Mouse (Mus musculus): ENCODE results near the gene Atf7ip. TPM values are rescaled to one million over a fixed set of nuclear protein-coding genes. Genes with fewer than 3 reads are reported as not detected.
"Not testable (repeated sequence)": the region's sequence is repeated elsewhere in the genome, so short reads cannot be mapped to it uniquely, and the experiment has no call there.

Atf7ip gene
- polyA plus RNA-seq (2014; fragmentation: Nextera tagmentation; extraction: Ambion mirVana), result 49.8 and 60.1 TPM in 2 replicates

DNA sequence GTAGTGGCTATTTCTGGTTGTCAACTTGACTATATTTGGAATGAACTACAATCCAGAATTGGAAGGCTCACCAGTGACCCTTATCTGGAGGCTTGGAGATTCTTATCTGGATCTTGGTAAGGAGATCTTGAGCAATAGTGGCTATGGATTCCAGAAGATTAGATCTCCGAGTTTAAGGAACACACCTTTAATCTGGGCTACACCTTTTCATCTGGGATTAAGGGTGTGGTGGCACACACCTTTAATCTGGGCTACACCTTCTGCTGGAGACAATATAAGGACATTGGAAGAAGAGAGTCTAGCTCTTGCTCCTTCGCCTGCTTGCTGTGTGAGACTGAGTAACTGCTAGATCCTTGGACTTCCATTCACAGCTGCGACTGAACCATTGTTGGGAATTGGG, at the start of gene Atf7ip:
Gene Atf7ip, plus strand, starts transcription at position 301 of the 400 bp plus-strand sequence.
- H3K27ac ChIP-seq (replicated peaks; ENCODE audit: low read depth, low read length); H3K36me3 ChIP-seq (ENCODE audit: control insufficient read depth, insufficient read depth, low read length); H3K9me3 ChIP-seq (ENCODE audit: control insufficient read depth, low read length); H3K9ac ChIP-seq (ENCODE audit: low read length); H3K27me3 ChIP-seq (ENCODE audit: control insufficient read depth, insufficient read depth, low read length); H3K4me2 ChIP-seq (ENCODE audit: low read depth, severe bottlenecking); H3K4me3 ChIP-seq (ENCODE audit: low read depth, low read length); H3K4me1 ChIP-seq (ENCODE audit: control insufficient read depth, insufficient read depth, low read length); ATAC-seq (ENCODE audit: insufficient number of reproducible peaks, low FRiP score, low TSS enrichment, low read depth); DNase-seq (ENCODE audit: low spot score): not testable (repeated sequence)
- 89% methylated on average over 2 of the region's 3 CpGs for WGBS

GRCm38 (mm10) chr6:136456302-136456701, 49.7 kb upstream of the Atf7ip start:
- Histone ChIP-seq H3K4me2 (ENCODE audit: low read depth, severe bottlenecking) (no peak overlapping the region), H3K36me3 (ENCODE audit: control insufficient read depth, insufficient read depth, low read length) (no peaks in the 10 kb centered on the region), H3K27me3 (ENCODE audit: control insufficient read depth, insufficient read depth, low read length) (no peaks in the 10 kb centered on the region), H3K9me3 (ENCODE audit: control insufficient read depth, low read length) (no peaks in the 10 kb centered on the region), H3K4me1 (ENCODE audit: control insufficient read depth, insufficient read depth, low read length) (no peaks in the 10 kb centered on the region), H3K9ac (ENCODE audit: low read length) (no peak overlapping the region), H3K4me3 (ENCODE audit: low read depth, low read length) (no peak overlapping the region), H3K27ac (replicated peaks; ENCODE audit: low read depth, low read length) (no peak overlapping the region)
- ATAC-seq (ENCODE audit: insufficient number of reproducible peaks, low FRiP score, low TSS enrichment, low read depth) (no peak), DNase-seq (ENCODE audit: low spot score) (no peak)
- 91% methylated on average over 1 of the region's 1 CpGs for WGBS

GRCm38 (mm10) chr6:136459156-136459555, 46.8 kb upstream of the Atf7ip start:
- Histone ChIP-seq H3K27ac (replicated peaks; ENCODE audit: low read depth, low read length) (no peak overlapping the region), H3K4me2 (ENCODE audit: low read depth, severe bottlenecking) (no peak overlapping the region), H3K4me1 (ENCODE audit: control insufficient read depth, insufficient read depth, low read length) (no peaks in the 10 kb centered on the region), H3K9ac (ENCODE audit: low read length) (no peak overlapping the region), H3K27me3 (ENCODE audit: control insufficient read depth, insufficient read depth, low read length) (no peaks in the 10 kb centered on the region), H3K9me3 (ENCODE audit: control insufficient read depth, low read length) (no peaks in the 10 kb centered on the region), H3K36me3 (ENCODE audit: control insufficient read depth, insufficient read depth, low read length) (no peaks in the 10 kb centered on the region), H3K4me3 (ENCODE audit: low read depth, low read length) (no peak overlapping the region)
- no peak for DNase-seq (ENCODE audit: low spot score)
- no peak for ATAC-seq (ENCODE audit: insufficient number of reproducible peaks, low FRiP score, low TSS enrichment, low read depth)
- 89% methylated on average over 7 of the region's 7 CpGs for WGBS

DNA sequence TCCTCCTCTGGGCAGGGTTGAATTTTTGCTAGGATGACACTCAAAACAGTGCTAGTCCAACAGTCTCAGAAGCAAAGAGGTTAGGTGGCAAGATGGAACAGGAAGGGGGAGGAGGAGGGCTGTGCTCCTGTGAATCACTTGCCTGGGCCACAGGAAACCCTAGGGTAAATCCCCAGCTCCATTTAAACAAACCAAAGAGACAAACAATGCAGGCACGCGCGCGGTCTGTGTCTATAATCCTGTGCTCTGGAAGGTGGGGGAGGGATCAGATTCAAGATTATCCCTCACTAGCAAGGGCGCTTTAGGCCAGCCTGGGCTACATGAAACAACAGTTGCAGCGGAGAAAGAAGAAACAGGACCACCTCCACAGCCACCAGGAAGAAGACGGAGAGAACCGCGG, 42.5 kb upstream of the Atf7ip start:
- Histone ChIP-seq H3K36me3 (ENCODE audit: control insufficient read depth, insufficient read depth, low read length) (no peaks in the 10 kb centered on the region), H3K27ac (replicated peaks; ENCODE audit: low read depth, low read length) (no peak overlapping the region), H3K9me3 (ENCODE audit: control insufficient read depth, low read length) (no peaks in the 10 kb centered on the region), H3K4me3 (ENCODE audit: low read depth, low read length) (no peak overlapping the region), H3K27me3 (ENCODE audit: control insufficient read depth, insufficient read depth, low read length) (no peaks in the 10 kb centered on the region), H3K4me2 (ENCODE audit: low read depth, severe bottlenecking) (no peak overlapping the region), H3K4me1 (ENCODE audit: control insufficient read depth, insufficient read depth, low read length) (no peaks in the 10 kb centered on the region), H3K9ac (ENCODE audit: low read length) (no peak overlapping the region)
- no peak for DNase-seq (ENCODE audit: low spot score)
- no peak for ATAC-seq (ENCODE audit: insufficient number of reproducible peaks, low FRiP score, low TSS enrichment, low read depth)
- 84% methylated on average over 9 of the region's 9 CpGs for WGBS

DNA sequence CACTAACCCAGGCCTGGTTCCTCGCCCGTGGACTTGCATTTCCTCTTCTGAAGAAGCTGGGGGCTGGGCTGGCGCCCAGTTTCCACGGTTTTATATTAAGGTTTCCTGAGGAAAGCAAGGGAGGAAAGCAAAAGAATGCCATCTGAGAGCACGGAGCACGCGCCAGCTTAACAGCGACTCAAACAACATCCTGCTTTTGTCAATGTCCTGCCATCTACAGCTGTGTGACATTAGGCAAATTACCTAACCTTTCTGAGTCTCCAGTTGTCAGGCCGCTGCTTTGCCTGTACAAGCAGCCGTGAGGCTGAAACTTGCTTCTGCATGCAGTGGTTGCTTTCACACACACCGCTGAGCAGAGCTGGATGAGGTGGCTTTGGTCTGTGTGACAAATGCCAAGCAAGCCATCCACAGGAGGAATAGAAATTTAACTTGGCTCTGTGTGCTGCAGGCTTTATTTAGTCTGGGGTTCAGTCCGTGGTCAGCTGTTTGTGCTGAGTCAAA, 41.8 kb upstream of the Atf7ip start:
- Histone ChIP-seq H3K27ac (replicated peaks; ENCODE audit: low read depth, low read length) (no peak overlapping the region), H3K4me3 (ENCODE audit: low read depth, low read length) (no peak overlapping the region), H3K4me1 (ENCODE audit: control insufficient read depth, insufficient read depth, low read length) (peaks cover 5% of the 10 kb centered on the region; the same call in 1 of the 2 replicates), H3K27me3 (ENCODE audit: control insufficient read depth, insufficient read depth, low read length) (no peaks in the 10 kb centered on the region), H3K36me3 (ENCODE audit: control insufficient read depth, insufficient read depth, low read length) (no peaks in the 10 kb centered on the region), H3K4me2 (ENCODE audit: low read depth, severe bottlenecking) (no peak overlapping the region), H3K9me3 (ENCODE audit: control insufficient read depth, low read length) (no peaks in the 10 kb centered on the region), H3K9ac (ENCODE audit: low read length) (no peak overlapping the region)
- ATAC-seq (ENCODE audit: insufficient number of reproducible peaks, low FRiP score, low TSS enrichment, low read depth), result no peak
- no peak for DNase-seq (ENCODE audit: low spot score)
- 68% methylated on average over 12 of the region's 12 CpGs for WGBS

DNA sequence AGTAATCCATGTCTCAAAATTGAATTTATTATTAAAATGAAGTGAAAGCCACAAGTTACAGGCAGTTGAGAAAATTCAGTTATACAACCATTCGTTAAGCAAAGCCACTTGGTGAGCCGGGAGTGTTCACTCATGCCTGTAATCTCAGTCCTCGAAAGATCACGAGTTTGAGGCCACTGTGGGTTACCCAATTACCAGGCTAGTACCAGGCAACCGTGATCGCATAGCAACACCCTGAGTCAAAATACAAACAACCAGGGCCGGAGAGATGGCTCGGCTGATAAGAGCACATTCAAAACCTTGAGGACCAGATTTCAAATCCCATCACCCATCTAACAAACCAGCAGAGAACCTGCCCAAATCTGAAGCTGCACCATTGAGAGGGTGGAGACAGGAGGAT, 40.9 kb upstream of the Atf7ip start:
- WGBS, result 87% methylated on average over 8 of the region's 8 CpGs

DNA sequence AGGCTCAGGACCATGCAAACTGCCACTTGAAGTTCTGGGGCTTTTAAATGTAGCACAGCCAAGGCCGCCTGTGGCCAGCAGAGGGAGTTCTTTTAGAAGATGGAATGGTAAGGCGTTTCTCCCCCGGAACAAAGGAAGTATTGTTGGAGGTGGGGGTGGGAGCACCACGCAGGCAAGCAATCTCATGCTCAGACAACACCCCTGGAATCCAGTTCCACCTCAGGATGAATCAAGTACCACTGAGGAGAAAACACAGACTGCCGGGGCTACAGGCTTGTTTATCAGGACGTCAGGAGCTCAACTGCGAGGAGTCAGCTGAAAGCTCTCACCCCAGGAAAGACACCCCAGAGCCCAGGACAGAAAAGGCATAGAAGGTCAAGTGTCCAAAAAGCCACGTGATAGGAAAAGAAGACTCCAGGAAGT, 40.0 kb upstream of the Atf7ip start:
- peak; percentile 77 for DNase-seq (ENCODE audit: low spot score)
- H3K27ac ChIP-seq (replicated peaks; ENCODE audit: low read depth, low read length), result 0 out of 2 replicates have a peak overlapping the region, but pooled peaks have one; percentile 22
- no peak overlapping the region for H3K4me3 ChIP-seq (ENCODE audit: low read depth, low read length)
- H3K4me2 ChIP-seq (ENCODE audit: low read depth, severe bottlenecking), result no peak overlapping the region
- H3K27me3 ChIP-seq (ENCODE audit: control insufficient read depth, insufficient read depth, low read length), result no peaks in the 10 kb centered on the region
- H3K36me3 ChIP-seq (ENCODE audit: control insufficient read depth, insufficient read depth, low read length), result no peaks in the 10 kb centered on the region
- H3K9ac ChIP-seq (ENCODE audit: low read length), result no peak overlapping the region
- peaks cover 5% of the 10 kb centered on the region; the same call in 1 of the 2 replicates for H3K4me1 ChIP-seq (ENCODE audit: control insufficient read depth, insufficient read depth, low read length)
- no peaks in the 10 kb centered on the region for H3K9me3 ChIP-seq (ENCODE audit: control insufficient read depth, low read length)
- ATAC-seq (ENCODE audit: insufficient number of reproducible peaks, low FRiP score, low TSS enrichment, low read depth), result no peak
- WGBS, result 48% methylated on average over 8 of the region's 8 CpGs

More for the DNA sequence above, 40.9 kb upstream of the Atf7ip start:
- Histone ChIP-seq H3K4me2 (ENCODE audit: low read depth, severe bottlenecking) (no peak overlapping the region), H3K27ac (replicated peaks; ENCODE audit: low read depth, low read length) (no peak overlapping the region), H3K36me3 (ENCODE audit: control insufficient read depth, insufficient read depth, low read length) (no peaks in the 10 kb centered on the region), H3K9me3 (ENCODE audit: control insufficient read depth, low read length) (no peaks in the 10 kb centered on the region), H3K4me1 (ENCODE audit: control insufficient read depth, insufficient read depth, low read length) (peaks cover 5% of the 10 kb centered on the region; the same call in 1 of the 2 replicates), H3K27me3 (ENCODE audit: control insufficient read depth, insufficient read depth, low read length) (no peaks in the 10 kb centered on the region), H3K4me3 (ENCODE audit: low read depth, low read length) (no peak overlapping the region), H3K9ac (ENCODE audit: low read length) (no peak overlapping the region)
- DNase-seq (ENCODE audit: low spot score) (no peak), ATAC-seq (ENCODE audit: insufficient number of reproducible peaks, low FRiP score, low TSS enrichment, low read depth) (no peak)

DNA sequence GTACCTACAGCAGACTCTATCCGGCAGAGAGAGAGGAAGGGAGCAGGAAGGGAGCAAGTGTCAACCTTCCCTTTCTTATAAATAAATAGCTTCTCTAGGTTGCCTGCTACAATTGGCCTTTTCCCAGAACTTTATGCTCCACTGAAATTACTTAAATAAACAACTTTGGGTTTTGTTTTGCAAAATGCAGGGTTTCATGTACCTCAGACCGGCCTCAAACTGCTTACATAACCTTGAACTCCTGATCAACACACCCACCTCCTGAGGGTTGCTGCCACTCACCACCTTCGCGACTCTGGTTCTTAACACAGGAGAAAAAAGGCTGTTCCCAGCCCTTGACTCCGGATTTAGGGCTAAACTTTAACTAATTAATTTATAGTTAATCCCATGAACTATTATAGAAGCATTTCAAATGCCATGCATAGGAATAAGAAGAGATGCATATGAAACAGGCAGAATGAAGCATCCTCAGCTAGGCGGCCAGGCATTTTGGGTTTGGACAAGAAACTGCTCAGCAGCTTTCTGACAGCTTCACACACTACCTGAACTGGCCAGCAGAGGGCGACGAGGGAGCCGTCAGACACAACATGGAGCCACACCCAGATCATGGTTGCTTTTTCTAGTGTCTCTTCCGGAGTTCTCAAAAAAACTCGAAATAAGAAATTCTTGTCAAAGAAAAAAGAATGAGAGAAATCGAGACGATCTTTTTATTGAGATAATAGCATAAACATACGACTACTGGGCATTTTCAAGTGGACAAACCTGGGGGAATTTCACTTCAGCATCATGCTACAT, 38.8 kb upstream of the Atf7ip start:
- H3K9ac ChIP-seq (ENCODE audit: low read length), result no peak overlapping the region
- 67% methylated on average over 14 of the region's 14 CpGs for WGBS
- H3K27ac ChIP-seq (replicated peaks; ENCODE audit: low read depth, low read length), result peak overlapping the region; percentile 98
- ATAC-seq (ENCODE audit: insufficient number of reproducible peaks, low FRiP score, low TSS enrichment, low read depth) (no peak), DNase-seq (ENCODE audit: low spot score) (peak; percentile 78)
- no peak overlapping the region for H3K4me2 ChIP-seq (ENCODE audit: low read depth, severe bottlenecking)
- no peaks in the 10 kb centered on the region for H3K9me3 ChIP-seq (ENCODE audit: control insufficient read depth, low read length)
- H3K4me3 ChIP-seq (ENCODE audit: low read depth, low read length), result no peak overlapping the region
- H3K4me1 ChIP-seq (ENCODE audit: control insufficient read depth, insufficient read depth, low read length), result peaks cover 5% of the 10 kb centered on the region; the same call in 1 of the 2 replicates
- H3K36me3 ChIP-seq (ENCODE audit: control insufficient read depth, insufficient read depth, low read length), result no peaks in the 10 kb centered on the region
- H3K27me3 ChIP-seq (ENCODE audit: control insufficient read depth, insufficient read depth, low read length), result no peaks in the 10 kb centered on the region
